Comparison of ENCODE assay signal across 24 mouse cellular contexts in genomic region chr17:62178612-62179210, GRCm38 (mm10).
DNase-seq lines count a peak whose midpoint lies in the region; ATAC-seq and TF ChIP-seq lines count a peak whose summit lies in the region.
"Had no signal": no experiment of that assay in that cellular context is flagged by ENCODE, and none has a peak within 500 bp of the region (broad histone marks: within the 10 kb centered on the region; RNA-seq: fewer than 3 reads in every experiment).

No protein-coding gene starts in this region.

- no peaks in the 10 kb centered on the region for H3K36me3 ChIP-seq in kidney, adult 2 months (ENCODE audit: control insufficient read depth, insufficient read depth, low read length)
- H3K36me3 ChIP-seq in kidney, embryonic 16.5 days (ENCODE audit: insufficient read depth, low read length), result no peaks in the 10 kb centered on the region
- H3K36me3 ChIP-seq in midbrain, embryonic 11.5 days (ENCODE audit: control insufficient read depth, insufficient read depth, low read length), result no peaks in the 10 kb centered on the region
- H3K36me3 ChIP-seq in midbrain, embryonic 15.5 days (replicated peaks), result no peaks in the 10 kb centered on the region
- no peaks in the 10 kb centered on the region for H3K36me3 ChIP-seq in midbrain, embryonic 14.5 days (ENCODE audit: control insufficient read depth, insufficient read depth, low read length)
- no peaks in the 10 kb centered on the region for H3K36me3 ChIP-seq in forebrain, embryonic 14.5 days (ENCODE audit: control insufficient read depth, insufficient read depth, low read length)
- H3K36me3 ChIP-seq: embryonic facial prominence, embryonic 10.5 days; embryonic facial prominence, embryonic 12.5 days; G1E had no signal

- no peak overlapping the region for H3K4me3 ChIP-seq in kidney, adult 2 months (ENCODE audit: insufficient read depth, low read depth, low read length)
- H3K4me3 ChIP-seq in kidney, embryonic 16.5 days (ENCODE audit: low read length), result no peak overlapping the region
- no peak overlapping the region for H3K4me3 ChIP-seq in midbrain, embryonic 11.5 days (ENCODE audit: low read depth, low read length)
- no peak overlapping the region for H3K4me3 ChIP-seq in midbrain, embryonic 15.5 days
- no peak overlapping the region for H3K4me3 ChIP-seq in midbrain, embryonic 14.5 days (replicated peaks; ENCODE audit: low read depth, low read length)
- no peak overlapping the region for H3K4me3 ChIP-seq in forebrain, embryonic 14.5 days (ENCODE audit: low read depth, low read length)
- H3K4me3 ChIP-seq: embryonic facial prominence, embryonic 10.5 days; embryonic facial prominence, embryonic 12.5 days; forebrain, embryonic 13.5 days had no signal

- ATAC-seq in kidney, embryonic 16.5 days (ENCODE audit: low FRiP score, low TSS enrichment), result no peak
- peak; percentile 74 for ATAC-seq in midbrain, embryonic 11.5 days (ENCODE audit: low FRiP score)
- ATAC-seq in midbrain, embryonic 15.5 days (replicated peaks), result no peak
- ATAC-seq in midbrain, embryonic 14.5 days (ENCODE audit: low FRiP score, low TSS enrichment), result peak; percentile 50
- ATAC-seq in forebrain, embryonic 14.5 days, result no peak
- ATAC-seq: activated CD4-positive, CD25-positive, alpha-beta regulatory T cell, adult 4 months; CD4-positive, CD25-positive, alpha-beta regulatory T cell, adult 4 months; forebrain, embryonic 13.5 days; forebrain, embryonic 16.5 days; Patski had no signal

- H3K4me2 ChIP-seq in kidney, embryonic 16.5 days (replicated peaks; ENCODE audit: low read depth, low read length), result no peak overlapping the region
- no peak overlapping the region for H3K4me2 ChIP-seq in midbrain, embryonic 11.5 days
- H3K4me2 ChIP-seq in midbrain, embryonic 15.5 days, result no peak overlapping the region
- no peak overlapping the region for H3K4me2 ChIP-seq in midbrain, embryonic 14.5 days (ENCODE audit: low read length)
- no peak overlapping the region for H3K4me2 ChIP-seq in forebrain, embryonic 14.5 days (ENCODE audit: low read length)
- H3K4me2 ChIP-seq: embryonic facial prominence, embryonic 12.5 days; forebrain, embryonic 13.5 days had no signal

- H3K4me1 ChIP-seq in kidney, adult 2 months (ENCODE audit: control insufficient read depth, insufficient read depth, low read length), result no peaks in the 10 kb centered on the region
- no peaks in the 10 kb centered on the region for H3K4me1 ChIP-seq in kidney, embryonic 16.5 days (ENCODE audit: insufficient read depth, low read length)
- peaks cover 4% of the 10 kb centered on the region; the same call in 1 of the 2 replicates for H3K4me1 ChIP-seq in midbrain, embryonic 11.5 days (ENCODE audit: control insufficient read depth, insufficient read depth, low read length)
- H3K4me1 ChIP-seq in midbrain, embryonic 15.5 days, result 0 out of 2 replicates have a peak, but pooled peaks cover 2% of the 10 kb centered on the region
- H3K4me1 ChIP-seq in midbrain, embryonic 14.5 days (ENCODE audit: control insufficient read depth, insufficient read depth, low read length), result no peaks in the 10 kb centered on the region
- no peaks in the 10 kb centered on the region for H3K4me1 ChIP-seq in forebrain, embryonic 14.5 days (ENCODE audit: control insufficient read depth, insufficient read depth, low read length)
- H3K4me1 ChIP-seq: embryonic facial prominence, embryonic 10.5 days; embryonic facial prominence, embryonic 12.5 days; forebrain, embryonic 13.5 days had no signal

- H3K9ac ChIP-seq in kidney, embryonic 16.5 days (replicated peaks; ENCODE audit: low read length), result no peak overlapping the region
- no peak overlapping the region for H3K9ac ChIP-seq in midbrain, embryonic 11.5 days (ENCODE audit: low read length)
- H3K9ac ChIP-seq in midbrain, embryonic 15.5 days, result no peak overlapping the region
- no peak overlapping the region for H3K9ac ChIP-seq in midbrain, embryonic 14.5 days (replicated peaks; ENCODE audit: low read length)
- H3K9ac ChIP-seq in forebrain, embryonic 14.5 days (ENCODE audit: low read length), result no peak overlapping the region
- H3K9ac ChIP-seq: embryonic facial prominence, embryonic 12.5 days; forebrain, embryonic 13.5 days had no signal

- TF ChIP-seq POLR2A in kidney, adult 2 months (IDR thresholded peaks at IDR 0.05; ENCODE audit: low read depth, low read length), result no peak
- TF ChIP-seq POLR2A in brain, embryonic 14.5 days (IDR thresholded peaks at IDR 0.05; ENCODE audit: borderline replicate concordance, extremely low read depth, insufficient read depth, insufficient read length, poor library complexity, severe bottlenecking), result no peak

- DNase-seq in kidney, adult 2 months, result peak; percentile 1
- no peak for DNase-seq in midbrain, embryonic 11.5 days (ENCODE audit: low spot score, missing footprints)
- DNase-seq in brain, embryonic 14.5 days (ENCODE audit: low read depth), result peak; percentile 9
- peak; percentile 8 for DNase-seq in midbrain, embryonic 14.5 days
- DNase-seq in forebrain, embryonic 14.5 days (ENCODE audit: low spot score), result no peak
- DNase-seq: adrenal gland, adult 8-10 months; adrenal gland, postnatal 25 days; B cell, adult 2 months; cerebellum, adult 11-12 months; cerebellum, adult 2 months; cerebellum, adult 9-10 months; cerebellum, postnatal 10 days; cerebellum, postnatal 25 days had no signal

- H3K9me3 ChIP-seq in kidney, embryonic 16.5 days (ENCODE audit: low read length), result no peaks in the 10 kb centered on the region
- H3K9me3 ChIP-seq in midbrain, embryonic 11.5 days (ENCODE audit: control insufficient read depth, low read length), result no peaks in the 10 kb centered on the region
- H3K9me3 ChIP-seq in midbrain, embryonic 15.5 days, result no peaks in the 10 kb centered on the region
- no peaks in the 10 kb centered on the region for H3K9me3 ChIP-seq in midbrain, embryonic 14.5 days (ENCODE audit: control insufficient read depth, low read length)
- H3K9me3 ChIP-seq in forebrain, embryonic 14.5 days (replicated peaks; ENCODE audit: control insufficient read depth, low read length), result no peaks in the 10 kb centered on the region
- H3K9me3 ChIP-seq: embryonic facial prominence, embryonic 10.5 days; embryonic facial prominence, embryonic 12.5 days; forebrain, embryonic 13.5 days; G1E had no signal

- H3K27ac ChIP-seq in kidney, adult 2 months (ENCODE audit: insufficient read depth, low read depth, low read length), result no peak overlapping the region
- no peak overlapping the region for H3K27ac ChIP-seq in kidney, embryonic 16.5 days (ENCODE audit: low read length)
- H3K27ac ChIP-seq in midbrain, embryonic 11.5 days (ENCODE audit: low read depth, low read length), result no peak overlapping the region
- no peak overlapping the region for H3K27ac ChIP-seq in midbrain, embryonic 15.5 days
- H3K27ac ChIP-seq in midbrain, embryonic 14.5 days (replicated peaks; ENCODE audit: low read depth, low read length), result no peak overlapping the region
- H3K27ac ChIP-seq in forebrain, embryonic 14.5 days (ENCODE audit: low read depth, low read length), result no peak overlapping the region
- H3K27ac ChIP-seq: embryonic facial prominence, embryonic 10.5 days; embryonic facial prominence, embryonic 12.5 days; forebrain, embryonic 13.5 days had no signal

- 50% methylated on average over 2 of the region's 2 CpGs for WGBS in kidney, adult 2 months
- WGBS in kidney, embryonic 16.5 days, result 66% methylated on average over 2 of the region's 2 CpGs
- WGBS in midbrain, embryonic 11.5 days, result 57% methylated on average over 2 of the region's 2 CpGs
- WGBS in midbrain, embryonic 15.5 days, result 35% methylated on average over 2 of the region's 2 CpGs
- WGBS in midbrain, embryonic 14.5 days, result 21% methylated on average over 2 of the region's 2 CpGs
- WGBS in forebrain, embryonic 14.5 days, result 47% methylated on average over 2 of the region's 2 CpGs

- no peaks in the 10 kb centered on the region for H3K27me3 ChIP-seq in kidney, adult 2 months (replicated peaks; ENCODE audit: control insufficient read depth, insufficient read depth, low read length)
- no peaks in the 10 kb centered on the region for H3K27me3 ChIP-seq in kidney, embryonic 16.5 days (ENCODE audit: insufficient read depth, low read length)
- no peaks in the 10 kb centered on the region for H3K27me3 ChIP-seq in midbrain, embryonic 11.5 days (ENCODE audit: control insufficient read depth, insufficient read depth, low read length)
- no peaks in the 10 kb centered on the region for H3K27me3 ChIP-seq in midbrain, embryonic 15.5 days (replicated peaks)
- no peaks in the 10 kb centered on the region for H3K27me3 ChIP-seq in midbrain, embryonic 14.5 days (ENCODE audit: control insufficient read depth, insufficient read depth, low read length)
- no peaks in the 10 kb centered on the region for H3K27me3 ChIP-seq in forebrain, embryonic 14.5 days (replicated peaks; ENCODE audit: control insufficient read depth, insufficient read depth, low read length)
- H3K27me3 ChIP-seq: CH12.LX; embryonic facial prominence, embryonic 12.5 days; forebrain, embryonic 13.5 days had no signal

- TF ChIP-seq CTCF in kidney, adult 2 months (conservative IDR thresholded peaks at IDR 0.05; ENCODE audit: insufficient read depth, insufficient read length, low read depth, low read length), result no peak
- no peak for TF ChIP-seq CTCF in brain, embryonic 14.5 days (IDR thresholded peaks at IDR 0.05; ENCODE audit: borderline replicate concordance, extremely low read depth, insufficient read depth, insufficient read length)

Comparison
In these comparisons a context has a peak if more than half of its experiments do, and no peak if none do; other contexts are left out.
1. DNase-seq: peak in kidney, adult 2 months (single experiment), brain, embryonic 14.5 days (single experiment) and midbrain, embryonic 14.5 days (single experiment); none in midbrain, embryonic 11.5 days (single experiment) and forebrain, embryonic 14.5 days (single experiment).
2. ATAC-seq: peak in midbrain, embryonic 11.5 days (single experiment) and midbrain, embryonic 14.5 days (single experiment); none in kidney, embryonic 16.5 days (single experiment), midbrain, embryonic 15.5 days (single experiment) and forebrain, embryonic 14.5 days (single experiment).